Mouse (Mus musculus): ENCODE results near the gene 9530003J23Rik.

Gene 9530003J23Rik

DNA sequence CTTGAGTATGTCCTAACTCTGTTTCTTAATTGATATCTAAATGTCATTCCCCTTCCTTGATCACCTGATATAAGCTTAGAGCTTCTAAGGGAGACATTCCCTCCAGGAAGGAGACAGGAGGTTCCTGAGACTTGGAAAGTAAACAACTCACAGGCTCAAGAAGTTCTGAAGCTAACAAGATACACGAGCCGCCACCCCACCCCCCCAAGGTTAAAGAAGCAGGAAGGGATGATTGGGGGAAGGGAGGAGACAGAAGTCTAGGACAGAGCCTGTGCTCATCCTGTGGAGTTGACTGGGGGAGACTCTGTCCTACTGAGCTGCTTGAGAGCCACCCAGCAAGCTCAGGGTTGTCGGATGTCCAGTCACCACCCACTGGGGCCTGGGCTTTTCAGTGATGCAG, 12.5 kb downstream of the 9530003J23Rik start:
- in situ Hi-C loops (cut with MboI) = no loop called here

DNA sequence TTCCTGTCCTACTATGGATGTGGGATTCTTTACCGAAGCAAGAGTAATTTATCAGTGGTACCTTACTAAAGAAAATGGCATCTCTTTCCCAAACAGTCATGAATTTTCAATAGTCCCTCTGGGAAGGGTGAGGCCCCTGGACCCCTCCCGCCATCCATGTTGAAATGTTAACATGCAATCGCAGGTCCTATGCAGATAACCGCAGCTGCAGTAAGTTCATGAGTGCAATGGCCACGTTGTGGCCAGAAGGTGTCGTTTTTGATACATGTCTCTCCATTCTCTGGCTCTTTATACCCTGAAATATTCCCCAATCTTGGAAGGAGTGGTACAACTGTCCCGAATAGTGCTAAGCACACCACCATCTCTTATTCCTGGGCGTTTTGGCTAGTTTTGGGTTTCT, 13.4 kb downstream of the 9530003J23Rik start:
- in situ Hi-C loops (cut with MboI) = no loop called here

DNA sequence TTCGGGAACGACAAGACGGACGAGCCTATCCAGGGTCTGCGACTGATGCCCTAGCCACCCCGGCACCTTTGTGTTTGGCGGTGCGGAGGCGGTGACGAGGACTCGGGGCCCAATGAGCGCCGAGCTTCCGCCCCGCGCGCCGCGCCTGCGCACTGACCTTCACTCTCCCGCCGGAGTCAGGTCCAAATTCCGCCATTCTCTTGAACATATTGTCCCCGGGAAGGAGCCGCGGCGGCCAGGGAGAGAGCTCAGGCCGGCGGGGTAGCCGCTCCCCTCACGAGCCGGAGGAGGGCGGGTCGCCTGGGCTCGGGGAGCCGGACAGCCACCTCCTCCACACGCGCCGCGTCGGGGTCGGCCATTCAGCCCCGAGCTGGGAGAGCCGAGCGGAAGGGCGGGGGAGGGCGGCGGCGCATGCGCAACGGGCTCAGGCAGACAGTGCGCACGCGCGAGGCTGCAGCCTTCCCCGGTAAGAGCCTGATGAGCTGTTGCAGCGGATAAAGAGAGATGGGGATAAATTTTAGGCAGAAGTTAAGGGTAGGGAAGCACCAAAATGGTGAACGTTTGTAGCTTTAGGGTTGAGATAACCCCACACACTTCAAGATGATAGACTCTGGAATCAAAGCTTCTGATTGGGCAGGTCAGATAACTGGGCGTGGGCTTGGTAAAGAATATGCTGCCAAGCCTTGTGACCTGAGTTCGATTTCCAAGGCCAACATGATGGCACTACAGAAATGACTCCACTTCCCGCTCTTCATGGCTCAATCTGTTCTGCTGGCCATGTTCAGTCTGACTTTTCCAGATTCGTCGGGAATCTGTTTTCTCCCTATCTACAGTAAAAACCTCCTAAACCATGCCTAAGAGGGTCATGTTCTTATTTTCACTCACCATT, 14.2 kb downstream of the 9530003J23Rik start, which contains the start of gene Yeats4:
Yeats4 (minus strand) TSS at position 406 of the 889 bp plus-strand sequence.
- in situ Hi-C loops (cut with MboI) = loop anchor here (25.0 kb wide), 1 partner anchor 287 kb away; no protein-coding TSS in a partner anchor

DNA sequence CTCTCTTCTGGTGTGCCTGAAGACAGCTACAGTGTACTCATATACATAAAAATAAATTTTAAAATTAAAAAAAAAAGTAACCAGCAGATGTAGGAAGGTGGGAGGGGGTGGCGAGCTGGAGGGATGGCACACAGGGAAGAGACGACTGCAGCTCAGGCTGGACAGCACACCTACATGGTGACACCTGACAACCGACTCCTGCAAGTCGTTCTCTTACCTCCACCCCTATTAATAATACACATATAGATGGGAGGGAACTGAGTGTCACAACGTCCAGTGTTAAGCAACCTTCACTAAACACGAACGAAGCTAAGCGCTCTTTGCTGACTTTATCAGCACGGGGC, 14.8 kb downstream of the 9530003J23Rik start:
- in situ Hi-C loops (cut with MboI) = loop anchor here (25.0 kb wide), 1 partner anchor 286 kb away; no protein-coding TSS in a partner anchor

DNA sequence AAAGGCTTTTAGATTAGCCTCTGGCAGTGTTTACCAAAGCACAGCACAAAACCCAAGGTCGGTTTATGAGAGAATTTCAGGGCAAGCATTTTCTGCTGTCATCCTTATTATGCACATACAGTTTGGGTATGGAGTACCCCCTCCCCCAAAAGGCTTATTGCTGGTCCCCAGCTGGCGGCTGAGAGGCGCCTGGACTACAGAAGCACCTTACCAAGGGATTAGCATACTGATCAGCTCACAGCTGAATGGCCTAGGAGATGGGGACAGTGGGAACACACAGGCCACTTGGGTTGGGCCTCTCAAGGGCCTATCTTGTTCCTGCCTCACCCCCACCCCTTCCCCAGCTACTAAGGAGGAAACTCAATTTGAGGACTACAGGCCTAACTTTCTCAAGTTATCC, 15.7 kb downstream of the 9530003J23Rik start:
- in situ Hi-C loops (cut with MboI) = loop anchor here (25.0 kb wide), 1 partner anchor 286 kb away; no protein-coding TSS in a partner anchor

DNA sequence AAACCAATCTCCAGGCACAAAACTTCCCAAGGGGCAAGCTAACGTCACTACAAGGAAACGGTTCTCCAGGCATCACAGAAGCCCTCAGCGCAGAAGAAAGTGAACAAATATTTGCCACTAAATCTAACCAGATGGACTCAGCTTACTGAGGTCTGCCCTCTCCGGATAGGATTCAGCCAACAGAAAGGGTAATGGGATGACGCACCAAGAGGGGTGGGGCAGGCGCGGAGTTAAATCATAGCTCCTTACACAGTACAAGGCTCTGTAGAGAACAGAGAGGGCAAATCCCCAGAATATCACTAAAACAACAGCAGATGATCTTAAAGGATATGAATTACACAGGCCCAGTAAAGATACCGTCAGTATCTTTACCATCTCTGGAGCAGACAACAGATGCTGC, 20.2 kb downstream of the 9530003J23Rik start:
- in situ Hi-C loops (cut with MboI) = loop anchor here (10.0 to 25.0 kb wide), 2 partner anchors 154 to 281 kb away; partner anchors contain the start of gene Cct2

DNA sequence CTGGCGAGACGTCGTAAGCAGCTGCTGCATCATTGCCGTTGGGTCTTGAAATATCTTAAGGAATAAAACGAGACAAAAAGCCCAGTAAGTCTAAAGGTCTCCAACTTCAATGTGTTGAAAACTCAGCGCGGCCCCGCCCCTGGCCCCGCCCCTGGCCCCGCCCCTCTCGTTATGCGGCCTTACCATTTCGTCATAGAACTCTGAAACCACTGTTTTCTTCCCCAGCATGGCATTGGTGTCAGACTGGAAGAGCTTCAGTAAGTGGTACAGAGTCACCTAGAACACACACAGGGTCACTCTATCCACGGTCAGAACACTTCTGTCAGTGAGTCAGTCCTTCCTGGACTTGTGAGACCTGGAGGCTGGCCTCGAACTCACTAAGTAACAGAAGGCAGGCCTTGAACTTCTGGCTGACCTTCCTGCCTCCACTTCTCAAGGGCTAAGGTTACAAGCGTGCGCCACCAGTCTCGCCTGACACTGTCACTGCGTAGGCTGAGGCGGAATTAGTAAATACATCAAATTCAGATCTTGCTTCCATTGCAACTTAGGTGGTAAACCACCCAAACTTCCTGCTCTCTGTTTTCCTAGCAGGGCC, 21.2 kb downstream of the 9530003J23Rik start:
- in situ Hi-C loops (cut with MboI) = loop anchor here (10.0 to 25.0 kb wide), 2 partner anchors 153 to 280 kb away; partner anchors contain the start of gene Cct2

DNA sequence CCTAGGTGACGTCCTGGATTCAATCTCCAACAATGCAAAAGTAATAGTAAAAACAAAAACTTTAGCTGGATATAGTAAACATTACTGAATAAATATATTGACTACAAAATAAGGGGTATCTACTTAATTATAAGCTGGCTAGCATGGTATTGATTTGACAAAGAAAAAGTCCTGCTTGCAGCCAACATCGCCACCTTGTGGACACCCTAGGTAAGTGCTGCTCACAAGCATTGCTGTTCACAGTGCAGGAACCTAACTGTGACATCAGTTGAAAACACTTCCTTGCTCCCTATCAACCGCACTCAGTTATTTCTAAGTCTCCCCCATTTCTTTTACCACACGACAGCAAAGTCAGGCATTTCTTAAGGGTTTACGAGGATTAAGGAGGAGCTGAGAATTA, 21.7 kb downstream of the 9530003J23Rik start:
- in situ Hi-C loops (cut with MboI) = loop anchor here (10.0 to 25.0 kb wide), 2 partner anchors 152 to 279 kb away; partner anchors contain the start of gene Cct2

DNA sequence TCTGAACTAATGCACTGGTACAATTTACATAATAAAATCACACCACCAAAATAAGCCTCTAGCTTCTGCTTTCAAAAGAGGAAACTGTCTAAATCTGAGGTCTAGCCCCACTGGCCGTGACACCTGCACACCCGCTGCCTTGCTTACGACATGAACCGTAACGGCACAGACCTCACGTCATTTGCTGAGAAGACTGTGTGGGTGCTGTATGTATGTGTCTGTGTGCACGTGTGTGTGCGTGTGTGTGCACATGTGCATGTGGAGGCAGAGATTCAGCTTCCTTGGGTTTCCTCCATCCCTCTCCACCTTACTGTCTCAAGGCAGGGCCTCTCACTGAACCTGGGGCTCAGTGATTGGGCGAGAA, 22.4 kb downstream of the 9530003J23Rik start:
- in situ Hi-C loops (cut with MboI) = loop anchor here (10.0 to 25.0 kb wide), 2 partner anchors 151 to 279 kb away; partner anchors contain the start of gene Cct2

DNA sequence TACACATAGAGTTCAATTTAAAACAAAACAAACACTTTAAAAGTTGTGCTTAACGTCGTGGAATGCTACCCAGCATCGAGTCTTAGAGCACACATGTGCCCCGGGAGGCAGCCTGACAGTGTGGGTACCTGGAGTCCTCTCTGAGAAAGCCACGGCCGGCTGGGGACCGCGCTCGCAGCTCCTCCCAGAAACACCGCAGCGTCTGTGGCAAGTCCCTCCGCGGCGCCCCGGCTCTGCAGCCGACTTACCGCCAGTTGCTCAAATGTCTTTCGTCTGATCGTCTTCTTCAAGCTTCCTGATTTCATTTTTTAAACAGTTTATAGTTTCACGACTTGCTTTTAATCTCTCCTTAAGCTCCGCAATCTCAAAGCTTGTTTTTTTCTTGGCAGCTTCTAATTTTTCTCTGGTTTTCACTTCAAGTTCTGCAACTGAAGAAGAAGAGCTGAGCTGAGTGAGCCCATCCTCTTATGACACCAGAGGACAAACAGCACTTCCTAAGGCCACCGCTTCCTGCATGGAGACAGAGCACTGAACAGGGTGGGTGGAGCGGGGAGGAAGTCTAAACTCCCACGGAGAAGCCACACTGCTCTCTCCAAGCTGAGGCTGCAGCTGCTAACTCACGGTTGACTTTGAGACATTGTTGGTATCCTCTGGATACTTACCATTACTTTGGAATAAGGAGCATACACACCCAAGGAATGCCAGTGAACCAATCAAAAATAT, 22.9 kb downstream of the 9530003J23Rik start:
- in situ Hi-C loops (cut with MboI) = loop anchor here (10.0 to 25.0 kb wide), 2 partner anchors 151 to 278 kb away; partner anchors contain the start of gene Cct2

DNA sequence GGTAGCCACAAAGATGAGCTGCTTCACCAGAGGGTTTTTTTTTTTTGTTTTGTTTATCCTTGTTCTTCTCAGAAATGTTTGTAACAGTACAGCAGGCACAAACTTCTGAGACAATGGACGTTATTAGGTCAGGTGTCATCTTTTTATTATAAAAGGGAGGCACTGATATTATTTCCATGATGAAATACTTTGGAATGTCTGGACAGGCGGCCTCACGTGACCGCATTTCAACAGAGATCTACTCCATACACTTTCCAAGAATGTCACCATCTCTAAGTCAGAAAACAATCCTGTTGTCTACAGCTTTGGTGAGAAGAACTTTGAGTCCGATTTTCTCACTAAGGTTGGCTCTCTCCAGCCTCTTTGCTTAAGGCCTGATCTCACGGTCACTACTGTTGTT, 27.5 kb downstream of the 9530003J23Rik start:
- in situ Hi-C loops (cut with MboI) = loop anchor here (10.0 to 25.0 kb wide), 2 partner anchors 146 to 274 kb away; partner anchors contain the start of gene Cct2

DNA sequence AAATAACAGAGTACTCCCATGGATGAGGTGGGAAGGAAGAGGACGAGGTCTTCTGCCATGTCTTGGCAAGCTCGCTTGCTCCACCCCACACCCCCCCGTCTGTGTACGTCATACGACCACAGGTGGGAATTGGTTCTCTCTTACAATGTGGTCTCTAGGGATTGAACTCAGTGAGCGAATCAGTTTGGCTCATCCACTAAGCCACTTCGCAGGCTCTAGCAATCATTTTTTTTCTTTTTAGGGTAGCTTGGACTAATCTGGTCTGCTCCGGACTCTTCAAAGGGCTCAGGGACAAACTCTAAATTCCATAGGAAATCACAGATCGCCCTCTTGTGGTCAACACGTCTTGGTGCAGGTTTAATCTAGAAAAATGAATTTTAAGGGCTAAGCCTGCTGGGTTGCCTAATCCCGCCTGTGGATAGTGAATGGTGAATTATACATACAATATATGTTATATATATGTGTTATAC, 29.0 kb downstream of the 9530003J23Rik start:
- in situ Hi-C loops (cut with MboI) = loop anchor here (25.0 kb wide), 1 partner anchor 272 kb away; no protein-coding TSS in a partner anchor

DNA sequence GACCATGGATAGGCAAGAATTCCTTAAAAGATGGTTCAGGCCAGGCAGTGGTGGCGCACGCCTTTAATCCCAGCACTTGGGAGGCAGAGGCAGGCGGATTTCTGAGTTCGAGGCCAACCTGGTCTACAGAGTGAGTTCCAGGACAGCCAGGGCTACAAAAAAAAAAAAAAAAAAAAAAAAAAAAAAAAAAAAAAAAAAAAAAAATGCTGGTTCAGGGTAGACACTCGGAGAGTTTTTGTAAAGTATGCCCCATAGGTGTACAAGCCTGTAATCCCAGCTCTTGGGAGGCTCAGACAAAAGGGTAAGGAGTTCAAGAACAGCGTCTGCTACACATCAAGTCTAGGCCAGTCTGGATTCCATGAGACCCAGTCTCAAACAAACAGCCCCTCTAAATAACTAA, 29.7 kb downstream of the 9530003J23Rik start:
- in situ Hi-C loops (cut with MboI) = loop anchor here (25.0 kb wide), 1 partner anchor 271 kb away; no protein-coding TSS in a partner anchor

DNA sequence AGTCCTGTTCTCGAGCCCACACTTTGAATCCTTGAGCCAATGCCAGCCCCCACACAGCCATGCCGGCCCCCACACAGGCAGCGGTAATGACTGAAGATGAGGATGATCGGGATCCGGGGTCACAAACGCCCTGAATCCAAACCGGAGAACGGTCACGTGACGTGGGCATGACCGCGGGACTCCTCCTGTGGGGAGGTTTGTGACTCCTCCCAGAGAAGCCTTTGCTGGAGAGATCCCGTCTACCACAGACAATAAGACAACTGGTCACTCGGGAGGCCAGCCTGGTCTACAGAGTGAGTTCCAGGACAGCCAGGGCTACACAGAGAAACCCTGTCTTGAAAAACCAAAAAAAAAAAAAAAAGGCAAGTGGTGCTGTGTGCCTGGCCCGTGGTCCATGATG, 30.3 kb downstream of the 9530003J23Rik start:
- in situ Hi-C loops (cut with MboI) = loop anchor here (25.0 kb wide), 1 partner anchor 271 kb away; no protein-coding TSS in a partner anchor

DNA sequence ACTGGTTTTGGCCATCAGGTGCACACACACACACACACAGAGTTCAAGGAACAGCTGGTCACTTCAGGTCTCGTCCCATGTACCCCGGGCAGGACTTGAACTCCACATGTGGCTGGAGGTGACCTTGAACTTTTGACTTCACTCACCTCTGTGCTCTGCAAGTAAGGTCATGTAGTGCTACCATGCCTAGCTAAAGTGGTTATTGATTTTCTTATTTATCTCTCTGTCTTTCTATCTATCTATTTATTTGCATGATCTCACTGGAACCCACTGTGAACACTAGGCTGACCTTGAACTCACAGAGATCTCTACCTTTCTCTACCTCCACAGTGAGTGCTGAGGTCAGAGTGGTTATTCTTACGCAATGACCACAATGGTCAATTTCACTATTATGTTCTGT, 32.4 kb downstream of the 9530003J23Rik start:
- in situ Hi-C loops (cut with MboI) = loop anchor here (25.0 kb wide), 1 partner anchor 269 kb away; no protein-coding TSS in a partner anchor

DNA sequence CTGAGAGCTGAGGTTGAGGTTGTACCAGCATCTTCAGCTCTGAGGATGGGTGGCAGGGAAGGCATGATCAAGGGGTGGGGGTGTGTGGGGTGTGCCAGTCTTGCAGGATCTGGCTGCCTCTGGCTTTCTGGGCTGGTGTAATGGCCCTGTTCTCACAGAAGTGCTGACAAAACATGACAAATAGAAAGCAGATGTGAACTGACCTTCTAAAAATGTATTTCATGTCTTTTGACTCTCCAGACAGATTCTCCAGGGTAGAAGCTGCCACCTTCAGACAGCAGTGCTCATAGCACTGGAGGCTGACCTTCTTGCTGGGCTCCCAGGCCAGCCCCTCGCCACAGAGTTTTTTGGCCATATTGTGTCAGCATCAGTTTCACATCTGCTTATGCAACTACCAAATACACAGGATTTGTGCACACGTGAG, 34.9 kb downstream of the 9530003J23Rik start:
- in situ Hi-C loops (cut with MboI) = loop anchor here (25.0 kb wide), 1 partner anchor 266 kb away; no protein-coding TSS in a partner anchor

DNA sequence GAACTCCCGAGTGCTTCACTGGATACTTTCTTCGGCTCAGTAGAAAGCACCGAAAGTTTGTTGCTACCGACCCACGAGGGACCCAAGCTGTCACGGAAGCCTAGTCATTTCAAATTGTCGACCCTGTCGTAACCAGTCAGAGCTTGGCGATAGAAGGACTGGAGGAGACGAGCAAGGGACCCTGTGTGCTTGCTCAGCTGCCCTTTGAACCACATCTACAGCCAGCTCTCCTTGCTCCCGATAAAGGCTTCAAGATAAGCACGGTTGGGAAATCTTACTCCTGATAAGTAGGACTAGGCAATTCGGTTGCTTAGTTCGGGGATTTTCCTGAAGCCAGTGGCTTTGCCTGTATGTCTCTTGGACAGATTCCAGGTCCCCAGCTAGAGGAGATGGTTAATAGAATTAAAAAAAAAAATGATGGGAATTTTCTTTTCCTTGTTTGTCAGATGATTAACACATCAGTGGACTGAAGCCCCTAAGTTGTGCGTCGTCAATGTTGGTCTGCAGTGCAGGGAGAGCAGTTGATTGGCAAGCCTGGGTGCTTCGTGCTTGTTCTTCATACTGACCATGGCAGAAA, 35.4 kb downstream of the 9530003J23Rik start:
- in situ Hi-C loops (cut with MboI) = loop anchor here (25.0 kb wide), 1 partner anchor 266 kb away; no protein-coding TSS in a partner anchor

DNA sequence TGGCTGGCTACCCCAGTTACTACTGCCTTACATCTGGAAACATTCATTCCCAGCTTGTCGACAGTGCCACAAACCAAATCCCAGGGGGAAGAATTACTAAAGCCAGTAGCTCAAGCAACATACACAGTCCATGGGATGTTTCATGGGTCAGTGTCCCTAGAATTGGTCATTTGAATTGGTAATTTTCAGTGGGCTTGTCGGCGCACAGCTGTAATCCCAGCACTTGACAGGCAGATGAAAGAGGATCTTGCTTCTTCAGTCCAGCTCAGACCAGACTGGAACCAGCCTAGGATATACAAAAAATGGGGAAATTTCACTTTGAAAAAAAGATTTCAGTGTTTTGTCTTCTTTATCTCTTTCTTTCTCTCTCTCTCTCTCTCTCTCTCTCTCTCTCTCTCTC, 38.8 kb downstream of the 9530003J23Rik start:
- in situ Hi-C loops (cut with MboI) = loop anchor here (25.0 kb wide), 1 partner anchor 262 kb away; no protein-coding TSS in a partner anchor

DNA sequence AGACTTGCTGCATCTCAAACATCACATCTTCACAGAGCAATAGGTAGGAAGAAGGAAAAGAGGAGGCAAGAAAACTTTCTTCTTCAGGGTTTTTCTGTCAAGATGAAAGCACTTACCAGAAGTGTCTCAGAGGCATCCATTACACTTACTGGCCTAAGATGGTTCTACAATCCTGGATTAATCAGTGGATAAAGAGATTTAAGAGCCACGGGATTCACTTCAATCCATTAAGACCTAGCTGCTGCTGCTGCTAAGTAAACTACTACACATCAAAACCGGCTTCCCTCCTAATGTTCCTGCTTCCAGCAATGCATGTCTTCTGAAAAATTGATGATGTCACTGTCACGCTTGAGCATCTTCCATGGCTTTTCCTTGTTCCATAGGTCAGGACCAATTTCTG, 41.8 kb downstream of the 9530003J23Rik start:
- in situ Hi-C loops (cut with MboI) = no loop called here

DNA sequence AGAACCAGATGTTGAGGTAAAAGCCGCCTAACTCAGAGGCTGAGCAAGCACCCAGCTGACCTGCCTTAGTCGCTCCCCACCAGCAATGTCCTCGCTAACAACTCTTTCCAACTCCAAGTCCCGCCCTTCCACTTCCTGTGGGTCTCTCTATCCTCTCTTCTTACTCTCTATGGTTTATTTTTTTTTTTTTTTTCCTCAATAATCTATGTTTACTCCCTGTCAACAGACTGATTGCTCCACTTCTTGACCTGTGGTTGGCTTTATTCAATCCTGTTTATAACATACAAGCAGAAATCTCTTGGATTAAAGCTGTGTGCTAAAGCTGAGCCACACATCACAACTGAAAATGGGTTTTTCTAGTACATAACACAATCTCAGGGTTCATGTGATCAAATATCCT, 42.8 kb downstream of the 9530003J23Rik start:
- in situ Hi-C loops (cut with MboI) = no loop called here

DNA sequence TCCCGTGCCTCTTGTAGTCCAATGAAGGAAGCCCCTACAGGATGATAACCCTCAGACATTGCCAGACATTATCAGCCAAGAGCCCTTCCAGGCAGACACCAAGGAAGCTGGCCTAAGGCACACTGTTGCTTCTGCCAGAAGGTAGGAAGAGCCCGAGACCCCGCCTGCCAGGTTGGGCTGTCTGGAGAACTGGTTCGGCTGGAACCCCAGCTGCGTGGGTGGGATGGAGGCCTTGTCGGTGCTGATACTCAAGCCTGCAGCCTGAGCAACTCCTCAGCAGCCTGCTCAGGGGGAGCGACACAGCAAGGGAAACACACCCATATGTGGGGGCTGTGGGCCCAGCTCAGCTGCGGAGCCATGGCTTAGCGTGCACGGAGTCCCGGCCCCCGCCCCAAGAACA, 43.5 kb downstream of the 9530003J23Rik start:
- in situ Hi-C loops (cut with MboI) = no loop called here

Measured in mature B cell (primary cell).